Comparison of ENCODE assay signal across 30 mouse cellular contexts in genomic region chrX:108599906-108600468, GRCm38 (mm10).
"Had no signal": no experiment of that assay in that cellular context is flagged by ENCODE, and none has a peak within 500 bp of the region (broad histone marks: within the 10 kb centered on the region; RNA-seq: fewer than 3 reads in every experiment).

No protein-coding gene starts in this region.

- DNase-seq: heart, postnatal 10 days; heart, postnatal 14 days; heart, postnatal 36 days; heart, postnatal 4 days; kidney, adult 11 months; kidney, adult 18-20 months; kidney, adult 2 months; kidney, adult 8-10 months; kidney, adult 9 months; kidney, postnatal 10 days; kidney, postnatal 14 days; kidney, postnatal 25 days; kidney, postnatal 36 days; kidney, postnatal 4 days; layer of hippocampus, adult 9-11 months; layer of hippocampus, postnatal 36 days had no signal

- H3K36me3 ChIP-seq: heart, embryonic 12.5 days; heart, embryonic 13.5 days; heart, embryonic 15.5 days; hindbrain, embryonic 10.5 days; hindbrain, embryonic 12.5 days; hindbrain, embryonic 13.5 days; hindbrain, embryonic 15.5 days; intestine, embryonic 15.5 days; kidney, embryonic 15.5 days had no signal

- H3K27ac ChIP-seq: heart, embryonic 13.5 days; heart, embryonic 15.5 days; hindbrain, embryonic 10.5 days; hindbrain, embryonic 12.5 days; hindbrain, embryonic 13.5 days; hindbrain, embryonic 14.5 days; hindbrain, embryonic 15.5 days; hindbrain, postnatal 0 days; intestine, embryonic 15.5 days; kidney, embryonic 15.5 days; kidney, postnatal 0 days; layer of hippocampus, adult 2 months; left cerebral cortex, adult 2 months had no signal

- H3K9ac ChIP-seq: heart, embryonic 12.5 days; heart, embryonic 13.5 days; heart, embryonic 15.5 days; hindbrain, embryonic 12.5 days; hindbrain, embryonic 13.5 days; hindbrain, embryonic 14.5 days; hindbrain, embryonic 15.5 days; intestine, embryonic 15.5 days; kidney, embryonic 15.5 days had no signal

- H3K9me3 ChIP-seq: heart, embryonic 12.5 days; heart, embryonic 13.5 days; heart, embryonic 15.5 days; hindbrain, embryonic 10.5 days; hindbrain, embryonic 12.5 days; hindbrain, embryonic 13.5 days; hindbrain, embryonic 15.5 days; intestine, embryonic 15.5 days; kidney, embryonic 15.5 days had no signal

- H3K27me3 ChIP-seq: heart, embryonic 12.5 days; heart, embryonic 13.5 days; heart, embryonic 15.5 days; hindbrain, embryonic 12.5 days; hindbrain, embryonic 13.5 days; hindbrain, embryonic 15.5 days; intestine, embryonic 15.5 days; kidney, embryonic 15.5 days had no signal

- H3K4me3 ChIP-seq: heart, embryonic 12.5 days; heart, embryonic 13.5 days; heart, embryonic 15.5 days; hindbrain, embryonic 10.5 days; hindbrain, embryonic 12.5 days; hindbrain, embryonic 13.5 days; hindbrain, embryonic 15.5 days; intestine, embryonic 15.5 days; kidney, embryonic 15.5 days; layer of hippocampus, adult 2 months; left cerebral cortex, adult 2 months had no signal

- H3K4me1 ChIP-seq: heart, embryonic 12.5 days; heart, embryonic 13.5 days; heart, embryonic 15.5 days; hindbrain, embryonic 10.5 days; hindbrain, embryonic 12.5 days; hindbrain, embryonic 13.5 days; hindbrain, embryonic 15.5 days; intestine, embryonic 15.5 days; kidney, embryonic 15.5 days had no signal
